Mouse (Mus musculus): Measurements from ENCODE around the gene P2rx4. TPM values are rescaled to one million over a fixed set of nuclear protein-coding genes. Genes with fewer than 3 reads are reported as not detected.

P2rx4 gene
- polyA plus RNA-seq, 1 experiment from 2014 or later, result 20.7 TPM

GRCm38 (mm10) chr5:122769101-122769568 lies 61.8 kb downstream of the P2rx4 start:
- no peaks in the 10 kb centered on the region for H3K36me3 ChIP-seq (ENCODE audit: control insufficient read depth, insufficient read depth, low read length)
- H3K9me3 ChIP-seq (ENCODE audit: control insufficient read depth, low read depth, low read length), result no peaks in the 10 kb centered on the region
- no peak overlapping the region for H3K27ac ChIP-seq (ENCODE audit: low read length)
- 86% methylated on average over 15 of the region's 15 CpGs for whole genome bisulfite sequencing
- no peak overlapping the region for H3K4me2 ChIP-seq (replicated peaks; ENCODE audit: low read depth, low read length)
- no peak overlapping the region for H3K9ac ChIP-seq (replicated peaks; ENCODE audit: low read depth, low read length)
- H3K4me3 ChIP-seq (ENCODE audit: low read depth, low read length), result no peak overlapping the region
- no peak for ATAC-seq (ENCODE audit: insufficient number of reproducible peaks, insufficient read depth, low FRiP score, low read depth)
- H3K27me3 ChIP-seq (ENCODE audit: control insufficient read depth, insufficient read depth, low read length), result no peaks in the 10 kb centered on the region
- peaks cover 6% of the 10 kb centered on the region; the same call in 1 of the 2 replicates for H3K4me1 ChIP-seq (ENCODE audit: control insufficient read depth, insufficient read depth, low read length)

DNA sequence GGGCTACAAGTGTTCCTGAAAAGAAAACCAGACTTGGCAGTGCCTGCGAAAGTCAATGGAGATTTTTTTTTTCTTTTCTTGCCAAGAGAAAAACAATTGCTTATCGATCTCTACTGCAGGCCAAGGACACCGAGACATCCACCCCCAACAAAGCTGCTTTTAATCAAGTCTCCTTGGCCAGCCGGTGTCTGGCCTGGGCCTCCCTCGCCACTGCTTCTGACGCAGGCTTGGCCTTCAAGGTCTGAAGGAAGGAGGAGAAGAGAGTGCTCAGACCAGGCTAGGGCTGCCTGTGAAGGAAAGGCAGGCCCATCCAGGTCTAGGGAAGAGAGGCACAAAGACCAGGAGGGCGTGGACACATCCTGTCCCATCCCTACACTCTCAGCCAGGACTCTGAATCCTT lies 63.0 kb downstream of the P2rx4 start:
- Histone ChIP-seq H3K27ac (ENCODE audit: low read length) (peak overlapping the region; percentile 59; the same call in 1 of the 2 replicates), H3K9ac (replicated peaks; ENCODE audit: low read depth, low read length) (no peak overlapping the region), H3K4me2 (replicated peaks; ENCODE audit: low read depth, low read length) (no peak overlapping the region), H3K4me3 (ENCODE audit: low read depth, low read length) (no peak overlapping the region), H3K4me1 (ENCODE audit: control insufficient read depth, insufficient read depth, low read length) (peaks cover 6% of the 10 kb centered on the region; the same call in 1 of the 2 replicates), H3K36me3 (ENCODE audit: control insufficient read depth, insufficient read depth, low read length) (no peaks in the 10 kb centered on the region), H3K27me3 (ENCODE audit: control insufficient read depth, insufficient read depth, low read length) (no peaks in the 10 kb centered on the region), H3K9me3 (ENCODE audit: control insufficient read depth, low read depth, low read length) (no peaks in the 10 kb centered on the region)
- ATAC-seq (ENCODE audit: insufficient number of reproducible peaks, insufficient read depth, low FRiP score, low read depth), result no peak
- 72% methylated on average over 7 of the region's 7 CpGs for WGBS

- H3K9me3 ChIP-seq (ENCODE audit: control insufficient read depth, low read depth, low read length), result no peaks in the 10 kb centered on the region
- no peaks in the 10 kb centered on the region for H3K36me3 ChIP-seq (ENCODE audit: control insufficient read depth, insufficient read depth, low read length)
- H3K27ac ChIP-seq (ENCODE audit: low read length), result peak overlapping the region; percentile 59; the same call in 1 of the 2 replicates
- peaks cover 6% of the 10 kb centered on the region; the same call in 1 of the 2 replicates for H3K4me1 ChIP-seq (ENCODE audit: control insufficient read depth, insufficient read depth, low read length)
- H3K9ac ChIP-seq (replicated peaks; ENCODE audit: low read depth, low read length), result no peak overlapping the region
- no peak overlapping the region for H3K4me3 ChIP-seq (ENCODE audit: low read depth, low read length)
- no peak overlapping the region for H3K4me2 ChIP-seq (replicated peaks; ENCODE audit: low read depth, low read length)
- WGBS, result 49% methylated on average over 10 of the region's 10 CpGs
- H3K27me3 ChIP-seq (ENCODE audit: control insufficient read depth, insufficient read depth, low read length), result no peaks in the 10 kb centered on the region
- ATAC-seq (ENCODE audit: insufficient number of reproducible peaks, insufficient read depth, low FRiP score, low read depth), result no peak
These were observed 63.5 kb downstream of the P2rx4 start for GRCm38 (mm10) chr5:122770806-122771261.

GRCm38 (mm10) chr5:122771428-122771827 lies 64.1 kb downstream of the P2rx4 start:
- no peaks in the 10 kb centered on the region for H3K9me3 ChIP-seq (ENCODE audit: control insufficient read depth, low read depth, low read length)
- no peak overlapping the region for H3K9ac ChIP-seq (replicated peaks; ENCODE audit: low read depth, low read length)
- no peak overlapping the region for H3K4me3 ChIP-seq (ENCODE audit: low read depth, low read length)
- 76% methylated on average over 9 of the region's 9 CpGs for WGBS
- ATAC-seq (ENCODE audit: insufficient number of reproducible peaks, insufficient read depth, low FRiP score, low read depth), result no peak
- no peaks in the 10 kb centered on the region for H3K36me3 ChIP-seq (ENCODE audit: control insufficient read depth, insufficient read depth, low read length)
- H3K27me3 ChIP-seq (ENCODE audit: control insufficient read depth, insufficient read depth, low read length), result no peaks in the 10 kb centered on the region
- H3K4me1 ChIP-seq (ENCODE audit: control insufficient read depth, insufficient read depth, low read length), result peaks cover 6% of the 10 kb centered on the region; the same call in 1 of the 2 replicates
- H3K4me2 ChIP-seq (replicated peaks; ENCODE audit: low read depth, low read length), result no peak overlapping the region
- H3K27ac ChIP-seq (ENCODE audit: low read length), result no peak overlapping the region

DNA sequence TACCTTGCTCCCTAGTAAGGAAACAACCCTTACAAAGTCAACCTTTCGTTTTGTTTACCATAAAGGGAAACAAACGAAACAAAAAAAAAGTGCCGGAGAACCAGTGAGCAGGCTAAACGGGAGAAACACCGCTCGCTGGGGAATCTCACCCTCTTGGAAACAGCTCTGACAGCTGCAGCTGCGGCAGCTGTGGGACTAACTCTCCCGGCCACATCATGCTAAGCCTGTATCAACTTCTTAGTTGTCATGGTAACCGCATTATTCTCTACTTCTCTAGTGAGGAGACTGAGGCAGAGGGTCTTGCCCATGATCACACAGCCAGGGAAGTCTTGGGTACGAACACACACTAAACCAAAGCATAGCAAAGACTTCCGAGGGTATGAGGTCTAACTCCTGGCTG lies 66.4 kb downstream of the P2rx4 start:
- 75% methylated on average over 11 of the region's 11 CpGs for WGBS
- Histone ChIP-seq H3K27me3 (ENCODE audit: control insufficient read depth, insufficient read depth, low read length) (no peaks in the 10 kb centered on the region), H3K4me2 (replicated peaks; ENCODE audit: low read depth, low read length) (no peak overlapping the region), H3K27ac (ENCODE audit: low read length) (no peak overlapping the region), H3K4me1 (ENCODE audit: control insufficient read depth, insufficient read depth, low read length) (peaks cover 10% of the 10 kb centered on the region; the same call in 1 of the 2 replicates), H3K36me3 (ENCODE audit: control insufficient read depth, insufficient read depth, low read length) (no peaks in the 10 kb centered on the region), H3K9me3 (ENCODE audit: control insufficient read depth, low read depth, low read length) (no peaks in the 10 kb centered on the region), H3K9ac (replicated peaks; ENCODE audit: low read depth, low read length) (no peak overlapping the region), H3K4me3 (ENCODE audit: low read depth, low read length) (no peak overlapping the region)
- ATAC-seq (ENCODE audit: insufficient number of reproducible peaks, insufficient read depth, low FRiP score, low read depth), result no peak

DNA sequence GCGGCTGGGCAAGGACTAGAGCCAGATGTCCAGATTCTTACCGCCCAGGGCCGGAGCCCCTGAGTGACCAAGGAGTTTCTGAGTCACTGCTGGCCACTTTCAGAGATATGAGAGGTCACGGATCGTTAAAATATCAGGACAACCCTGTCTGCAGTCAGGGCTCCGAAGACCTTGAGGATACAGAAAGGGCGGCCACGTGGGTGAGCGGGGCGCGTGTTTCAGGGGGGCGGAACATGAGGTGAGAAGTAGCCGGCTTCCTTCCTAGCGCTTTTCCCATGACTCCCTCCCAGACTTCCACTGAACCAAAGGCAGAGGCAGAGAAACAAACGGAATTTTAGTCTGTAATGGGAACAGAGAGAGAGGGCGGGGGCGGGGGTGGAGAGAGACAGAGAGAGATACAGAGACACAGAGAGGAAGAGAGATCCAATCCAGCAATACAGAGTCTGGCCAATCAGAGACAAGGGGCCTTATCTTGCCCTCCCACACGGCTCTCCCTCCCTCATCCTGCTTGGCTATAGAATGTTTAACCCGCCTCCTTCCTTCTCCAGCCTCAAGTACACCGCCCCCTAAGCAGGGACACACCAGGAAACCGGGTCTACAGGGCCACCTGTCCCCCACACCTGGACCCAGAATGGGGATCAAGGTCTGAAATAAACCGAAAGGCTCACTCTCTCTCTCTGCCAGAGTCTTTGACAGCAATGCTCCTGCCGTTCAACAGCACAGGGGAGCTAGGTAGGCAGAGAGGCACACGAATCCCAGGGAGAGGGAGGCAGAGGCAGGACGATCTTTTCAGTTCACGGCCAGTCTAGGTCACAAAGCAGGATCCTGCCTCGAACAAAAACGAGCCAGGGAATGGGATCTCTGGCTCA lies 67.6 kb downstream of the P2rx4 start:
- Histone ChIP-seq H3K27me3 (ENCODE audit: control insufficient read depth, insufficient read depth, low read length) (no peaks in the 10 kb centered on the region), H3K4me3 (ENCODE audit: low read depth, low read length) (no peak overlapping the region), H3K9me3 (ENCODE audit: control insufficient read depth, low read depth, low read length) (no peaks in the 10 kb centered on the region), H3K36me3 (ENCODE audit: control insufficient read depth, insufficient read depth, low read length) (no peaks in the 10 kb centered on the region), H3K27ac (ENCODE audit: low read length) (no peak overlapping the region), H3K4me2 (replicated peaks; ENCODE audit: low read depth, low read length) (no peak overlapping the region), H3K4me1 (ENCODE audit: control insufficient read depth, insufficient read depth, low read length) (peaks cover 10% of the 10 kb centered on the region; the same call in 1 of the 2 replicates), H3K9ac (replicated peaks; ENCODE audit: low read depth, low read length) (no peak overlapping the region)
- no peak for ATAC-seq (ENCODE audit: insufficient number of reproducible peaks, insufficient read depth, low FRiP score, low read depth)
- 71% methylated on average over 28 of the region's 28 CpGs for WGBS

- WGBS, result 80% methylated on average over 14 of the region's 14 CpGs
- no peak overlapping the region for H3K4me3 ChIP-seq (ENCODE audit: low read depth, low read length)
- peaks cover 8% of the 10 kb centered on the region; the same call in 1 of the 2 replicates for H3K4me1 ChIP-seq (ENCODE audit: control insufficient read depth, insufficient read depth, low read length)
- H3K27ac ChIP-seq (ENCODE audit: low read length), result no peak overlapping the region
- ATAC-seq (ENCODE audit: insufficient number of reproducible peaks, insufficient read depth, low FRiP score, low read depth), result no peak
- H3K9ac ChIP-seq (replicated peaks; ENCODE audit: low read depth, low read length), result no peak overlapping the region
- no peaks in the 10 kb centered on the region for H3K36me3 ChIP-seq (ENCODE audit: control insufficient read depth, insufficient read depth, low read length)
- H3K27me3 ChIP-seq (ENCODE audit: control insufficient read depth, insufficient read depth, low read length), result no peaks in the 10 kb centered on the region
- no peaks in the 10 kb centered on the region for H3K9me3 ChIP-seq (ENCODE audit: control insufficient read depth, low read depth, low read length)
- no peak overlapping the region for H3K4me2 ChIP-seq (replicated peaks; ENCODE audit: low read depth, low read length)
These were observed 68.4 kb downstream of the P2rx4 start for GRCm38 (mm10) chr5:122775646-122776286.

GRCm38 (mm10) chr5:122777322-122777721 lies 70.0 kb downstream of the P2rx4 start:
- Histone ChIP-seq H3K27me3 (ENCODE audit: control insufficient read depth, insufficient read depth, low read length) (no peaks in the 10 kb centered on the region), H3K36me3 (ENCODE audit: control insufficient read depth, insufficient read depth, low read length) (no peaks in the 10 kb centered on the region), H3K9me3 (ENCODE audit: control insufficient read depth, low read depth, low read length) (no peaks in the 10 kb centered on the region), H3K9ac (replicated peaks; ENCODE audit: low read depth, low read length) (no peak overlapping the region), H3K4me1 (ENCODE audit: control insufficient read depth, insufficient read depth, low read length) (0 out of 2 replicates have a peak, but pooled peaks cover 3% of the 10 kb centered on the region), H3K4me2 (replicated peaks; ENCODE audit: low read depth, low read length) (no peak overlapping the region), H3K4me3 (ENCODE audit: low read depth, low read length) (no peak overlapping the region), H3K27ac (ENCODE audit: low read length) (no peak overlapping the region)
- ATAC-seq (ENCODE audit: insufficient number of reproducible peaks, insufficient read depth, low FRiP score, low read depth), result no peak
- 56% methylated on average over 2 of the region's 2 CpGs for WGBS
